ENCODE assay signal across 7 mouse cellular contexts in the genomic region with DNA sequence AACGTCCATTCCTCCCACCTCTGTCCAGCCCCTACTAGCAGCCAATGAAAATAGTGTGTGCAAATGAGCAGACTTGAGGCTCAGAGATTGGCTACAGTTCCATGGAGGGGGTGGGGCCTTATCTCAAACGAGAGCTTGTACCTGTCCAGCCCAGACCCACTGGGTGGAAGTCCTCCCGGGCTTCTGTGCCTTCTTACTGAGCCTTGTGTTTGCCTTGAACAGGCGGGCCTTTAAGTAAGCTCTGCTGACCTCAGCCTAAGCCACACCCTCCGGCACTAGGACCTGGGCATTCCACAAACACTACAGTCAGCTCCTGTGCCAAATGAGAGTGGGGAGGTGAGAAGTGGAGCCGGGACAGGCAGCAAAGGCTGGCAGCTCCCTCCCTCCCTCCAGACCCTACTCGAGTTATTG. TPM values are rescaled to one million over a fixed set of nuclear protein-coding genes. Genes with fewer than 3 reads are reported as not detected.
DNase-seq lines count a peak whose midpoint lies in the region; ATAC-seq lines count a peak whose summit lies in the region.

No protein-coding gene starts in this region.

- peak overlapping the region; percentile 96 for H3K27ac ChIP-seq in heart, embryonic 13.5 days (replicated peaks)
- H3K27ac ChIP-seq in kidney, embryonic 16.5 days (ENCODE audit: low read length): peak overlapping the region; percentile 78

- no peaks in the 10 kb centered on the region for H3K27me3 ChIP-seq in heart, embryonic 13.5 days (replicated peaks)
- no peaks in the 10 kb centered on the region for H3K27me3 ChIP-seq in kidney, embryonic 16.5 days (ENCODE audit: insufficient read depth, low read length)

- no peaks in the 10 kb centered on the region for H3K9me3 ChIP-seq in heart, embryonic 13.5 days
- no peaks in the 10 kb centered on the region for H3K9me3 ChIP-seq in kidney, embryonic 16.5 days (ENCODE audit: low read length)

- H3K4me2 ChIP-seq in heart, embryonic 13.5 days: peak overlapping the region; percentile 43
- 0 out of 2 replicates have a peak overlapping the region, but pooled peaks have one; percentile 5 for H3K4me2 ChIP-seq in kidney, embryonic 16.5 days (replicated peaks; ENCODE audit: low read depth, low read length)

- peaks cover 100% of the 10 kb centered on the region for H3K4me1 ChIP-seq in heart, embryonic 13.5 days
- peaks cover 53% of the 10 kb centered on the region for H3K4me1 ChIP-seq in kidney, embryonic 16.5 days (ENCODE audit: insufficient read depth, low read length)

- peak; percentile 77 for ATAC-seq in heart, embryonic 13.5 days (ENCODE audit: extremely low read depth, insufficient number of reproducible peaks, low FRiP score, low TSS enrichment)
- peak; percentile 93 for ATAC-seq in kidney, embryonic 16.5 days (ENCODE audit: low FRiP score, low TSS enrichment)

- peaks cover 28% of the 10 kb centered on the region for H3K36me3 ChIP-seq in heart, embryonic 13.5 days
- no peaks in the 10 kb centered on the region for H3K36me3 ChIP-seq in kidney, embryonic 16.5 days (ENCODE audit: insufficient read depth, low read length)

- 3% methylated on average over 7 of the region's 7 CpGs for WGBS in heart, embryonic 13.5 days
- WGBS in kidney, embryonic 16.5 days: 5% methylated on average over 7 of the region's 7 CpGs

- H3K9ac ChIP-seq in heart, embryonic 13.5 days: 0 out of 2 replicates have a peak overlapping the region, but pooled peaks have one; percentile 73
- H3K9ac ChIP-seq in kidney, embryonic 16.5 days (replicated peaks; ENCODE audit: low read length): no peak overlapping the region

- 0 out of 2 replicates have a peak overlapping the region, but pooled peaks have one; percentile 13 for H3K4me3 ChIP-seq in heart, embryonic 13.5 days
- H3K4me3 ChIP-seq in kidney, embryonic 16.5 days (ENCODE audit: low read length): no peak overlapping the region

- peak; percentile 76 for DNase-seq in MEL-GATA-1-ER (ENCODE audit: extremely low read depth, low read depth)
- DNase-seq in c-Kit-negative CD71-positive TER-119-positive erythroid progenitor cells, embryonic 14.5 days (ENCODE audit: low read depth, low spot score): peak; percentile 77
- DNase-seq in lung, postnatal 25 days (ENCODE audit: low spot score): peak; percentile 93
- DNase-seq in urinary bladder, adult 2 months (ENCODE audit: low spot score): peak; percentile 41
- DNase-seq in frontal cortex, postnatal 36 days (ENCODE audit: low spot score in 2 of 2): no peak

RNA-seq across cellular contexts. Expression of a gene that starts 12.3 kb away (rescaled TPM):
- polyA plus RNA-seq in heart, embryonic 13.5 days (2015; fragmentation: Nextera tagmentation; extraction: Ambion mirVana): 3.8 TPM in 2 replicates
- 1.5 and 1.6 TPM in 2 replicates for polyA plus RNA-seq in kidney, embryonic 16.5 days (2015; fragmentation: Nextera tagmentation; extraction: Ambion mirVana)
- 13.2 and 16.2 TPM in 2 replicates for polyA plus RNA-seq in urinary bladder, adult 2 months (2012; rRNA removed)

Comparison
In these comparisons a context has a peak if more than half of its experiments do, and no peak if none do; other contexts are left out.
1. DNase-seq: peak in MEL-GATA-1-ER (single experiment), c-Kit-negative CD71-positive TER-119-positive erythroid progenitor cells, embryonic 14.5 days (single experiment), lung, postnatal 25 days (single experiment) and urinary bladder, adult 2 months (single experiment); none in frontal cortex, postnatal 36 days (0 of 2).